Mouse (Mus musculus) layer of hippocampus, adult 2 months (tissue): ENCODE data around the gene Map2k2. TPM values are rescaled to one million over a fixed set of nuclear protein-coding genes. Genes with fewer than 3 reads are reported as not detected.

Experiments
- DNase-seq, 2 experiments: peaks; one replicate each; pipeline ENCODE4 v3.0.0; 2022; ENCODE audit warnings: low spot score in 2 of 2
- H3K27ac ChIP-seq: fragments of 200-600 bp; 2 replicates; pipeline ENCODE4 v1.8.1; 2022
- H3K4me3 ChIP-seq: fragments of 200-600 bp; 2 replicates; pipeline ENCODE4 v1.8.1; 2022; ENCODE audit warnings: mild to moderate bottlenecking
- CTCF ChIP-seq: fragments of 200-600 bp; conservative IDR thresholded peaks from 2 replicates; pipeline ENCODE4 v1.8.1; 2022; ENCODE audit warnings: antibody characterized with exemption, mild to moderate bottlenecking, moderate library complexity
- total RNA-seq, 2 experiments: library from RNA; stranded (reverse); gene quantifications; 2 replicates each; pipeline ENCODE4 v1.2.3; 2021

Gene Map2k2
- total RNA-seq, 2 experiments from 2014 or later, result 132 to 139 TPM

GRCm38 (mm10) chr10:81140717-81141454, 35.2 kb downstream of the Map2k2 start:
- peak overlapping the region; percentile 98 for H3K27ac ChIP-seq
- peak overlapping the region; percentile 82 for H3K4me3 ChIP-seq
- DNase-seq, result no peak
- no peak for TF ChIP-seq CTCF

GRCm38 (mm10) chr10:81141455-81142210, 35.9 kb downstream of the Map2k2 start:
- Histone ChIP-seq H3K27ac (peak overlapping the region; percentile 98; the same call in 1 of the 2 replicates), H3K4me3 (no peak overlapping the region; the same call in 1 of the 2 replicates)
- no peak for DNase-seq
- TF ChIP-seq CTCF, result no peak

GRCm38 (mm10) chr10:81142551-81142981, 36.9 kb downstream of the Map2k2 start:
- Histone ChIP-seq H3K4me3 (no peak overlapping the region), H3K27ac (peak overlapping the region; percentile 75)
- no peak for DNase-seq
- no peak for TF ChIP-seq CTCF

DNA sequence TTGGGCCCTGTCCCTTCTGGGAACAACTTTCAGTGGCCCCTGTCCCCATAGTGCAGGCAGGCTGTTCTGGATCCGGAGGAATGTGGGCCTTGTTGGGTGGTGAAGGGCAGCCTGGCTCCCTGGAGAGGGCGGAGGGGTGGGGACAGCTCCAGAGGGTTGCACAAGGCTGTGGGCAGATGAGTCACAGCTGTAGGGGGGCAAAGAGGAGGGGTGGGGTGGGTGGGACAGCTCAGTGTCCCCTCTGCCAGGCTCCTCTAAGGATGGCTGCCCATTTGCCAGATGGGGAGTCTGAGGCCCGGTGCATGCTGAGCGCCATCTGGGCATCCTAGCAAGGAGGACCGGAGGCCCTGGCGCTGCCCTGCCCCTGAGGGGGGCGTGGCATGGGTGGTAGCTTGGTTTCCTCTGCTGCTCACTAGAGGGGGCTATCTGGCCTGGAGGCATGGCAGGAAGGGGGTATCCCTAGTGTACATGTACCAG, 37.5 kb downstream of the Map2k2 start:
- no peak for DNase-seq
- TF ChIP-seq CTCF, result peak; percentile 41
- H3K27ac ChIP-seq, result peak overlapping the region; percentile 75
- no peak overlapping the region for H3K4me3 ChIP-seq

DNA sequence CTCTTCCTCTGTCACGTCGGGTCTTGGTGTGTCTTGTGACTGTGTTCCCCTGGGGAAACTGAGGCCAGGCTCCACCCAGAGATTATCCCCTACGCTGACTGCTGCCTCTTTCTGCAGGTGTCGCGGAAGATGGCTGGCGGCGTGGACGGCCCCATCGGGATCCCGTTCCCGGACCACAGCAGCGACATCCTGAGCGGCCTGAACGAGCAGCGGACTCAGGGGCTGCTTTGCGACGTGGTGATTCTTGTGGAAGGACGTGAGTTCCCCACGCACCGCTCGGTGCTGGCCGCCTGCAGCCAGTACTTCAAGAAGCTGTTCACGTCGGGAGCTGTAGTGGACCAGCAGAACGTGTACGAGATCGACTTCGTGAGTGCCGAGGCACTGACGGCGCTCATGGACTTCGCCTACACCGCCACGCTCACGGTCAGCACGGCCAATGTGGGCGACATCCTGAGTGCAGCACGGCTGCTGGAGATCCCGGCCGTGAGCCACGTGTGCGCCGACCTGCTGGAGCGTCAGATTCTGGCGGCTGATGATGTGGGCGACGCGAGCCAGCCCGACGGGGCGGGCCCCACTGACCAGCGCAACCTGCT, 38.2 kb downstream of the Map2k2 start:
- no peak overlapping the region for H3K27ac ChIP-seq
- TF ChIP-seq CTCF, result no peak
- no peak for DNase-seq
- H3K4me3 ChIP-seq, result no peak overlapping the region

DNA sequence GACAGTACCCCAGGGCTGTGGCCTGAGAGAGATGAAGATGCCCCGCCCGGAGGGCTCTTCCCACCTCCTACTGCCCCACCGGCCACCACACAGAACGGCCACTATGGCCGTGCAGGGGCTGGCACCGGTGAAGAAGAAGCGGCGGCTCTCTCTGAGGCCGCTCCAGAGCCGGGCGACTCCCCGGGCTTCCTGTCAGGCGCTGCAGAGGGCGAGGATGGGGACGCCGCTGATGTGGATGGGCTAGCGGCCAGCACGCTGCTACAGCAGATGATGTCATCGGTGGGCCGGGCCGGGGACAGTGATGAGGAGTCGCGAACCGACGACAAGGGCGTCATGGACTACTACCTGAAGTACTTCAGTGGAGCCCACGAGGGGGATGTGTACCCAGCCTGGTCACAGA, 39.0 kb downstream of the Map2k2 start:
- no peak overlapping the region for H3K27ac ChIP-seq
- DNase-seq, result no peak
- H3K4me3 ChIP-seq, result no peak overlapping the region
- TF ChIP-seq CTCF, result no peak

DNA sequence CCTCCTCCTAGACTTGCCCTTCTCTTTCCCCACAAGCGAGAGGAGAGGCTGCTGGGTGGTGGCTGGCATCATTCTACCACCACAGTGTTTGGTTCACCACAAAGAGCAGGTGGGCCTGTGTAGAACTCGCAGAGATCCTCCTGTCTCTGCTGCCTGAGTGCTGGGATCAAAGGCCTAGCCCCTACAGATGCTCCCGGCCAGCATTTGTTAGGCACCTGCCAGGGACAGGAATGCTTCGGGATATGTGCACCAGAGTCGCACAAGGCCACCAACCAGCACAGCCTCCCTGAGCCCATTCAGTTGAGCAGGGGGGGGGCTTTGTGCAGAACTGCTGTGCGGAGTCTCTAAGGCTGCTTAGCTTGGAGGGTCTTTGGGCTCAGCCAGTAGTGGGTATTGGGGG, 39.6 kb downstream of the Map2k2 start:
- Histone ChIP-seq H3K27ac (peak overlapping the region; percentile 14; the same call in 1 of the 2 replicates), H3K4me3 (no peak overlapping the region)
- no peak for DNase-seq
- no peak for TF ChIP-seq CTCF

DNA sequence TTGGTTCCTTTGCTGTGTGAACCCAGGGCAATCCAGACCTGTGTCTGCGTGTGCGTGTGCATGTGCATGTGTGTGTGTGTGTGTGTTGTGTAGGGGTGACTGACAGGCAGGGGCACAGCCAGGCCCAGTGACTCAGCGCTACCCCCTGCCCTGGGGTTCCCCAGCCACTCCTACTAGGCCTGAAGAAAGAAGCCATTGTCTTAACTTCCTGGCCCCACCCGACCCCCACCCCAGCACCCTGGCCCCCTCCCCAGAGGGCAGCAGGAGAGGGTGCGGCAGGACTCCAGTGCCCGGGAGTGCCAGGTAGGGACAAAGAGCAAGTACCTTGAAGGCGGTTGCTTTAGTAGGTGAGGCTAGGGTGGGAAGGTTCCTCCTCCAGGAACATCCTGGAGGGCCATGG, 40.1 kb downstream of the Map2k2 start:
- no peak for DNase-seq
- Histone ChIP-seq H3K27ac (peak overlapping the region; percentile 62; the same call in 1 of the 2 replicates), H3K4me3 (no peak overlapping the region)
- TF ChIP-seq CTCF, result no peak

GRCm38 (mm10) chr10:81146296-81146695, 40.6 kb downstream of the Map2k2 start:
- peak overlapping the region; percentile 62; the same call in 1 of the 2 replicates for H3K27ac ChIP-seq
- no peak for DNase-seq
- TF ChIP-seq CTCF, result no peak
- H3K4me3 ChIP-seq, result no peak overlapping the region

DNA sequence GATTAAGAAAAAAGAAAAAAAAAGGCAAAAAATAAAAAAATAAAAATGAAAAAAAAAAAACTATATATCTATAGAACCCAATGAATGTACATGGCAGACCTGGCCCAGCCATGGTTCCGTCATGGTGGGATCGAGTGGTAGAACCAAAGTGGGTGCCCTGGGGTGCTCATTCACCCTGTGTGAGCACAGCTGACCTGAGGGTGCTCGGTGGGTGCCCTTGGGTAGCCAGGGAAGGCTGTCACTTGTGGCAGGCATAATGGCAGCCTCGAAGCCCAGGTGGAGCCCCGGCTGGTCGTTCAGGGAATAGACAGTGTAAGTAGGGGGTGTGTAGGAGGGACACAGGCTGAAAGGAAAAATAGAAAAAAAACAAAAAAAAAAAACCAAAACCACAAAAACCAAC, 45.5 kb downstream of the Map2k2 start:
- DNase-seq, result no peak
- H3K27ac ChIP-seq, result peak overlapping the region; percentile 46; the same call in 1 of the 2 replicates
- no peak overlapping the region for H3K4me3 ChIP-seq
- peak; percentile 41 for TF ChIP-seq CTCF

DNA sequence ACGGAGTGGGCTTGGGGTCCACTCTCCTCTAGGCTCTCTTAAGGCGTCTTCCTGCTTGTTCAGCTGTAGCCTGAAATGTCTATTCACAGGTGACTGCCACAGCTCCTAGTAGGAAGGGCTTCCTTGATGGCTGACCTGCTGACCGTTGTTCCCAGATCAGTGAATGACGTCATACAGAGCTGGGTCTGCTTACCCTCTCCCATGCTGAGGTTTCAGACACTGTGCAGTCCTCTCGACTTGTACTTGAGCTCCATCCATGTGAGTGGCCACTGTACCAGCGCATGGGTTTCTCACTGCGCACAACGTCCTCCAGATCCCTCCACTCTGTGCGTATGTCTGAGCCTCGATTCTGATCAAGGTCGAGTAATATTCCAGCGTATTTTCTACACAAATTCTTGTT, 46.9 kb downstream of the Map2k2 start:
- Histone ChIP-seq H3K4me3 (no peak overlapping the region), H3K27ac (0 out of 2 replicates have a peak overlapping the region, but pooled peaks have one; percentile 32)
- no peak for DNase-seq
- no peak for TF ChIP-seq CTCF

- no peak for TF ChIP-seq CTCF
- no peak overlapping the region for H3K4me3 ChIP-seq
- H3K27ac ChIP-seq, result peak overlapping the region; percentile 48; the same call in 1 of the 2 replicates
- no peak for DNase-seq
These were observed 48.6 kb downstream of the Map2k2 start for GRCm38 (mm10) chr10:81154313-81154712.

DNA sequence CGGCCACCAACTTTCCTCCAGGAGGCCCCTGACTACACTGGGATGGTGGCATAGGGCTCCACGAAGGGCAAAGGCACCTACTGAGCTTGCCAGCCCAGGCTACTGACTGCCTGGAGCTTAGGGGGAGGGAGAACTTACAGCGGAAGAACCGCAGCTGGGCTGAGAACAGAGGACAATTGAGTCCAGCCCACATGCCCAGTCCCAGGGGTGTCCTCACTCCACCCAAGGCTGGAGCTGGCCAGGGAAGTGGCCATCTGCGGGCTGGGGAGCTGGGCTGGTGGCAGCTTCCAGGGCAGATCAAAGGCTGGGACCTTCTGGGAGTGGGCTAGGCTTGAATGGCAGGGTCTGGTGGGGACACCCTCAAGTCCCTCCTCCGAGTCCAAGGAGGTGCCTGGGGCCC, 49.0 kb downstream of the Map2k2 start:
- no peak for DNase-seq
- no peak overlapping the region for H3K4me3 ChIP-seq
- no peak for TF ChIP-seq CTCF
- peak overlapping the region; percentile 65 for H3K27ac ChIP-seq
